Mouse (Mus musculus): Measurements from ENCODE around the gene Apc2. TPM values are rescaled to one million over a fixed set of nuclear protein-coding genes. Genes with fewer than 3 reads are reported as not detected.
"Not testable (repeated sequence)": the region's sequence is repeated elsewhere in the genome, so short reads cannot be mapped to it uniquely, and the experiment has no call there.

Apc2 gene
- polyA plus RNA-seq, 1 experiment from 2014 or later = 1.3 TPM

DNA sequence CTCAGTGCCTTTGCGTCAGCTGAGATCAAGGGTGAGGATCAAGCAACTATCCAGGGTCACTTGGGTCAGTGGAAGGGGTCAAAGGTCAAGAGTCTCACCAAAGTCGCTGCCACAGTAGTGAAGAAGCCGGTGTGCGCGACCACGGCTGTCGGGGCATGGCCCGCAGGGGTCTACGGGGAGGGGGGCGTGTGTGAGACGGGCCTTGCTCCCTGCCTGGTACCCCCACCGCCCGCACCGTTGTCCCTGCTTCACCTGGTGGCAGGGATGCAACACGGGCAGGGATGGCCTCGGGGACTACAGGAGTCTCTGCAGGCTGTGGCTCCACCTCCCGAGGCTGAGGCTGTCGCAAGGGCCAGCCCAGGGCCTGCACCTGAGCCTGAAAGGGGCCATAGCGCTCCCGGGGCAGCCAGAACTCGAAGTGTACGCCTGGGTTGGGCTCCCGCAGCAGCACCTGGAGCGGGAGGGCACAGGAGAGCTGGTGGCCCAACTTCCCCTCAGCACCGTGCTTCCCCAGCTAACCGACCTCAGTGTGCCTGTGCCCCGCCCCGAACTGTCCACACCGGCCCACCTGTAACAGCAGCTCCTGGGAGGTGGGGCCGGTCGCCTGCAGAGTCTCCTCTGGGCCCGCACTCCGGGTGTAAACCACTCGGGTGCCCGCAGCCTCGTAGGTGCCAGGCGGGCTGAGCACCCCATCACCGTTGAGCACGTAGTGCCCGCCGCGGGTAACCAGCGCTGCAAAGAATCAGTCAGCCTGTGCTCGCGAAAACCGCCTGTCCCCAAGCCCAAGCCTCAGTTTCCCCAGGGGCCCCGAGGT lies 45.9 kb downstream of the Apc2 start:
- no peak overlapping the region for H3K9ac ChIP-seq

DNA sequence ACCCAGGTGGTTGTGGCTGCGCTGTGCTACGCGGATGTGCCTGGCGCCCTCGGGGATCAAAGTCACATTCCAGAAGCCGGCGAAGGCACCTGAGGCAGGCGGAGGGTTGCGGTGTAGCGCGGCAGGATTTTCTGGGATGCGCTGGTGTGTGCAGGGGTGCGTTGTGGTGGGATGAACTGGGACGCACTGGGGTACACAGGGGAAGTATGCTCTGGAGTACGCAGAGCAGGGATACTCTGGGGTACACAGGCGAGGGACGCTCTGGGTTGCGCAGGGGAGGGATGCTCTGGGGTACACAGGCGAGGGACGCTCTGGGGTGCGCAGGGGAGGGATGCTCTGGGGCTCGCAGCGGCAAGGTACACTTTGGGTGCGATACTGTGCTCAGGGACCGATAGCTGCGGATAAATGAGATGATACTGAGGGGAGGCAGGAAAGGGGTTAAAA lies 46.5 kb downstream of the Apc2 start:
- Histone ChIP-seq H3K4me1 (peaks cover 47% of the 10 kb centered on the region), H3K27me3 (peaks cover 72% of the 10 kb centered on the region), H3K4me2 (peak overlapping the region; percentile 63), H3K4me3 (peak overlapping the region; percentile 34), H3K9me3 (no peaks in the 10 kb centered on the region), H3K27ac (no peak overlapping the region), H3K9ac (no peak overlapping the region), H3K36me3 (no peaks in the 10 kb centered on the region)
- 0 out of 2 replicates have a peak, but pooled peaks have one; percentile 7 for ATAC-seq (ENCODE audit: borderline replicate concordance, extremely low read depth, low FRiP score, low TSS enrichment)
- WGBS = 3% methylated on average over 26 of the region's 26 CpGs

More for the DNA sequence above, 45.9 kb downstream of the Apc2 start:
- peaks cover 66% of the 10 kb centered on the region for H3K27me3 ChIP-seq
- peak overlapping the region; percentile 63 for H3K4me2 ChIP-seq
- no peaks in the 10 kb centered on the region for H3K36me3 ChIP-seq
- H3K4me3 ChIP-seq = peak overlapping the region; percentile 34
- ATAC-seq (ENCODE audit: borderline replicate concordance, extremely low read depth, low FRiP score, low TSS enrichment) = no peak
- H3K4me1 ChIP-seq = peaks cover 45% of the 10 kb centered on the region
- no peaks in the 10 kb centered on the region for H3K9me3 ChIP-seq
- H3K27ac ChIP-seq = no peak overlapping the region
- WGBS = 3% methylated on average over 47 of the region's 47 CpGs

DNA sequence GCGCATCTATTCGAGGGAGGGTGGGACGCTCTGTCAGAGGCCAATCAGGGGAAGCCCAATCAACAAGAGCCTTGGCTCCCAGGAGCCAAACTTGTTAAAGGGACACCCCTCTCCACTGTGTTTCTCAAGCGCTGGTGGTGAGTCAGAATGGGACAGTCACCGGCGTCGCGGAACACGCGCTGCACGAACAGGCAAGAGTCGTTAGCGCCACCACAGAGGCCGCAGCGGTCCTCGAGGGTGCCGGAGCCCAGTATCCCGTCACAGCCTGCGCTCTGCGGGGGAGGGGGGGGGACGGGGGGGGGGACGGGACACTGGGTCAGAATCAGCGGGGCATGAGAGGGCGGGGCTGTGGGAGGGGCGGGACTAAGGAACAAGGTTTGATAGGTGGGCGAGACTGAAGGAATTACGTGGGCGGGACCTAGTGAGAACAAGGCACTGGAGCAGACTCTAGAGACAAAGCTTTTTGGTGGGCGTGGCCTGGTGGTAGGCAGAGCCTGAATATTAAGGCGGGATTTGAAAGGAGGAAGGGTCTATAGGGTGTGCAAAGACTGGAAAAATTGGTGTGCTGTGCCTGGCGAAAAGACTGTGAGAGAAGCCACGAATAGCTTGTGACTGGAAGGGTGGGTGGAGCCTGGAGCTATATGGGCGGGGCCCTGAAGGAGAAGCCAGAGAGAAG lies 47.1 kb downstream of the Apc2 start:
- ATAC-seq (ENCODE audit: borderline replicate concordance, extremely low read depth, low FRiP score, low TSS enrichment) = peak; percentile 79
- H3K36me3 ChIP-seq = no peaks in the 10 kb centered on the region
- H3K27ac ChIP-seq = 0 out of 2 replicates have a peak overlapping the region, but pooled peaks have one; percentile 9
- H3K4me2 ChIP-seq = peak overlapping the region; percentile 63
- H3K4me1 ChIP-seq = peaks cover 51% of the 10 kb centered on the region
- peak overlapping the region; percentile 34 for H3K4me3 ChIP-seq
- 0 out of 2 replicates have a peak overlapping the region, but pooled peaks have one; percentile 1 for H3K9ac ChIP-seq
- H3K27me3 ChIP-seq = peaks cover 77% of the 10 kb centered on the region
- H3K9me3 ChIP-seq = no peaks in the 10 kb centered on the region
- WGBS = 1% methylated on average over 33 of the region's 33 CpGs

DNA sequence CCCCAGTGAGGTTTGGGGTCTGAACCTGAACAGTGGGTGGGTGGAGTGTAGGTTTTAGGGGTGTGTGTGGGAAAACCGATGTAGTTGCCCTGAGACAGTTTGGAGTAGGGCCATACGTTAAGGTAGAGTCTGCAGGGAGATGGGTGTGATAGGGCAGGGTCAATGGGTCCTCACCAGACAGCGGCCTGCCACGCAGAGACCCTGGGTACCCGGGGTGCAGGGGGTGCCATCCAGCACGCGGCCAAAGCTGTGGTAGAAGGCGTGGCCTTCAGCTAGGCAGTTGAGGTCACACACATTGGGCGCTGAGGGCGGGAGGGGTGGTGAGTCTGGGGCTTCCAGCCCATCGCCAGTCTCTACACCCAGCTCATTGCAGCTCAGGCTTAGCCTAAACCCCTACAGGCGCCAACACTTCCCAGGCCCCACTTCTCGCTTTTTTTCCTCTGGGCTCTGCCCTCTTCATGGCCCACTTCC lies 47.7 kb downstream of the Apc2 start:
- Histone ChIP-seq H3K27ac (0 out of 2 replicates have a peak overlapping the region, but pooled peaks have one; percentile 9), H3K9me3 (no peaks in the 10 kb centered on the region), H3K4me2 (peak overlapping the region; percentile 63), H3K36me3 (no peaks in the 10 kb centered on the region), H3K4me1 (peaks cover 57% of the 10 kb centered on the region), H3K4me3 (peak overlapping the region; percentile 34), H3K9ac (0 out of 2 replicates have a peak overlapping the region, but pooled peaks have one; percentile 1), H3K27me3 (peaks cover 83% of the 10 kb centered on the region)
- peak; percentile 11 for ATAC-seq (ENCODE audit: borderline replicate concordance, extremely low read depth, low FRiP score, low TSS enrichment)
- 28% methylated on average over 13 of the region's 13 CpGs for WGBS

DNA sequence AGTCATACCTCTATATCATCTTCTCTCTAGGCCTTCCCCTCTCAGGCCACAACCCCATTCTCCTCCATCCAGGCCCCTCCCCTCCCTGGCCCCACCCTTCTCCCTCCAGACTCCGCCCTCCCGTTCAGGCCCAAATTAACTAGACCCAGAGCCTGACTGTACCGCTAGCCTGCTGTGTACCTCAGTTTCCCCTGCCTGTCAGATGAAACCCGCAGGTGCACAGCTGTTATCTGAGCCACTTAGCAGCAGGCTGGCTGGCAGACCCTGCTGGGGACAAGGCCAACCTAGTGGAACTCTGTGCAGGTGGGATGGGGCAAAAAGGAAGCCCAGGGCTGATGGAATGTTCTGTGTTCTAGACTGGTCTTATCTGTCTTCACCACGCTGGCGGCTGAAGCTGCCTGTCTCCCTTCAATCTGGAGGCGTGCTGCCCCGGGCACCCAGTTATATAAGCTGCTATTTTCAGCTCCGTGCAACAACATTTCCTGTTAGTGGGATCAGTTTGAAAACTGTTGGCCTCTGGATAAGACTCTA lies 48.4 kb downstream of the Apc2 start:
- Histone ChIP-seq H3K4me1 (peaks cover 64% of the 10 kb centered on the region), H3K9me3 (no peaks in the 10 kb centered on the region), H3K27ac (no peak overlapping the region), H3K9ac (no peak overlapping the region), H3K36me3 (no peaks in the 10 kb centered on the region), H3K4me2 (peak overlapping the region; percentile 63), H3K4me3 (no peak overlapping the region), H3K27me3 (peaks cover 90% of the 10 kb centered on the region)
- 37% methylated on average over 9 of the region's 9 CpGs for WGBS
- no peak for ATAC-seq (ENCODE audit: borderline replicate concordance, extremely low read depth, low FRiP score, low TSS enrichment)

DNA sequence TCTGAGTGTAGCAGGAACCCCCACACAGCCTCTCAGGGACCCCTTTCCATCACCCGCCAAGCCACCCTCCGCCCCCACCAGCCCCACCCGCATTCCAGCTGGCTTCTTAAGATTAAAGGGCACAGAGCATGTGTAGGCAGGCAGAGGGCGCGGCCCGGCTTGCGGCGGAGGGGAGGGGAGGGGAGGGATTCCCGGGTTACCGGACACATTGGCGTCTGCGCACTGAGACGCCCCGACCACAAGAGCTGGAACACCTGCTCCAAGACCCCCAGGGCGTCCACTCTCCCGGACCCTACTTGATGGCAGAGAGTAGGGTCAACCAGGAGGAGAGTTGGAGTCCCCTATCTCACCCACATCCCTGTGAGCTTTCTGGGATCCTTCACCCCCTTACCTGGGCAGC lies 49.3 kb downstream of the Apc2 start:
- peak overlapping the region; percentile 63 for H3K4me2 ChIP-seq
- H3K4me1 ChIP-seq = peaks cover 68% of the 10 kb centered on the region
- peak overlapping the region; percentile 5; the same call in 1 of the 2 replicates for H3K4me3 ChIP-seq
- WGBS = 5% methylated on average over 16 of the region's 16 CpGs
- no peak overlapping the region for H3K27ac ChIP-seq
- no peak for ATAC-seq (ENCODE audit: borderline replicate concordance, extremely low read depth, low FRiP score, low TSS enrichment)
- H3K9me3 ChIP-seq = no peaks in the 10 kb centered on the region
- peaks cover 99% of the 10 kb centered on the region for H3K27me3 ChIP-seq
- H3K9ac ChIP-seq = no peak overlapping the region
- H3K36me3 ChIP-seq = no peaks in the 10 kb centered on the region

DNA sequence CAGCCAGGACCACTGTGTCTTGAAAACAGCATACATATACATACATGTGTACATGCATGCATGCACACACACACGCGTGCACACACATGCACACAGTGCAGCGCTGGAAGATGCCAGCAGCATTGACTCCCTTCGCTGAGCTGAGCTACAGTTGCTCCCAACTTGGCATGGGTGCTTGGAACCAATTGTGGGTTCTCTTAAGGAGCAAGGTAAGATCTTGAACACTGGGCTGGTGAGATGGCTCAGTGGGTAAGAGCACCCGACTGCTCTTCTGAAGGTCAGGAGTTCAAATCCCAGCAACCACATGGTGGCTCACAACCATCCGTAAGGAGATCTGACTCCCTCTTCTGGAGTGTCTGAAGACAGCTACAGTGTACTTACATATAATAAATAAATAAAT lies 50.2 kb downstream of the Apc2 start:
- H3K4me3 ChIP-seq; H3K4me2 ChIP-seq; H3K9ac ChIP-seq; ATAC-seq (ENCODE audit: borderline replicate concordance, extremely low read depth, low FRiP score, low TSS enrichment); H3K27ac ChIP-seq; H3K9me3 ChIP-seq; H3K36me3 ChIP-seq: not testable (repeated sequence)
- Histone ChIP-seq H3K27me3 (peaks cover 97% of the 10 kb centered on the region), H3K4me1 (peaks cover 63% of the 10 kb centered on the region)
- WGBS = 78% methylated on average over 6 of the region's 6 CpGs

DNA sequence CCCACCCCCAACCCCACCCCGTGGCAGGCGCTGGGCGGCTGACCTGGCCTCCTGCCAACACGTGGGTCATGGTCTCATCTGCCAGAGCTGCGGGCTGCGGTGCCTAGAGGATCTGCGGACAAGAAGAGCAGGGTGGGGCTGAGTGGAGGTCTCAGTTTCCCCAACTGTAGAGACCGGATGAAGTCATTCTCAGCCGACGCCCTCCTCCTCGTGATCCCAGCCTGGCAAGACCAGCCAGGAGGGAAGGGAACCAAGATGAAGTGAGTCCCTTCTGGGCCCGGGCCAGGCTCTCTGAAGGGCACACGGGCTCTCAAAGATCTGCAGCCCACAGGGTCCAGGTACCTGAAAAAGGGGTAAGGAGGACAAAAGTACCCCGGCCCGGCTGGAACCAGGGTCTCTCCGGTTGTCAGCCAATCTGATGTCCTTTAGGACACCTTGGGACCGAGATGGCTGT lies 51.8 kb downstream of the Apc2 start:
- peaks cover 50% of the 10 kb centered on the region for H3K4me1 ChIP-seq
- H3K4me2 ChIP-seq = peak overlapping the region; percentile 59
- peak overlapping the region; percentile 13; the same call in 1 of the 2 replicates for H3K9ac ChIP-seq
- peak overlapping the region; percentile 30 for H3K4me3 ChIP-seq
- no peak overlapping the region for H3K27ac ChIP-seq
- ATAC-seq (ENCODE audit: borderline replicate concordance, extremely low read depth, low FRiP score, low TSS enrichment) = no peak
- no peaks in the 10 kb centered on the region for H3K9me3 ChIP-seq
- H3K27me3 ChIP-seq = peaks cover 97% of the 10 kb centered on the region
- H3K36me3 ChIP-seq = no peaks in the 10 kb centered on the region
- WGBS = 13% methylated on average over 17 of the region's 17 CpGs

DNA sequence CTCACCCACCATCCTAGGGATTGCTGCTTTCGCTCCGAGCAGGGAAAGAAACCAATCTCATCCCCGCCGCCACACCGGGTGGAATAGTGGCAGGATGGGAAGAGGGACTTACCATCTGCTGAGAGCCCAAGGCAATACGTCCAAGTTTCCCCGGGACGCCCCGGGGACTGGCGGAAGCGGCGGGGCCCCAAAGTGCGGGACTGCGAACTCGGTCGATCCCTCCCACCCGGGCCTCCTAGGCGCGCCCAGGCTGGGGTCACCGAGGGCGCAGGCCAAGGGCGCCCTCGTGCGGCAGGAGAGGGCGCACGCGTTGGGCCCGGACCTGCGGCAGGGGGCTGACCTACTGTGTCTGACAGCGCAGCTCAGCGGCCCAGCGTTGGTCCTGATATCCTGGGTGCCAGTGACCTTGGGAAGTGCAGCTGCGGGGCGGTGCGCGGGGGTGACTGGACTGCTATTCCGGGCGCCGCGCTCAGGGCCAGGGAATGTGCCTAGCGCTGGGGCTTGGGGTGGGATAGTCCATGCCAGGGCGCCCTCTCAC lies 52.5 kb downstream of the Apc2 start, which contains the start of gene Adamtsl5:
TSS of gene Adamtsl5 (minus strand) at position 169 of the 538 bp plus-strand sequence.
- Histone ChIP-seq H3K27ac (no peak within 1 kb of the TSS), H3K36me3 (no peaks in the 10 kb centered on the region), H3K4me1 (peaks cover 44% of the 10 kb centered on the region), H3K27me3 (peaks cover 97% of the 10 kb centered on the region), H3K9ac (peak within 1 kb of the TSS; percentile 13; the same call in 1 of the 2 replicates), H3K9me3 (no peaks in the 10 kb centered on the region), H3K4me2 (peak within 1 kb of the TSS; percentile 59), H3K4me3 (peak within 1 kb of the TSS; percentile 30)
- no peak for ATAC-seq (ENCODE audit: borderline replicate concordance, extremely low read depth, low FRiP score, low TSS enrichment)
- WGBS = 2% methylated on average over 42 of the region's 42 CpGs

DNA sequence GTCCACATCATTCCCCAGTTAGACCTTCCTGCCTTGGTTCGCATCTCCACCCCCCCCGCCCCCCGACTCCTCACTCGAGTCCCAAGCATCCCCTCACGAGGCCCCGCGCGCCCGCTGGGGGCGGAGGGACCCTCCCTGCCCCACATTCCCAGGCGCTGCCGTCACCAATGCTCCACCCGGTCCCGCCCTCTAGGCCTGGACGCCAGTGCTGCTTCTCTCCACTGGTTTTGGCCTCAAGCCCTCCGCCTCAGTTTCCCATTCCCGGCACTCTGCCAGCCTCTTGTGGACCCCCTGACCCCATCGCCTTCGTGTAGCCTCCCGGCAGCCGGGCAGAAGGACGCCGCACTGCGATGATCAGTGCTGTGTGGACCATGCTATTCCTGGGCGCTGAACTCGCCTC lies 53.2 kb downstream of the Apc2 start:
- H3K36me3 ChIP-seq = no peaks in the 10 kb centered on the region
- H3K27me3 ChIP-seq = peaks cover 97% of the 10 kb centered on the region
- H3K9ac ChIP-seq = 0 out of 2 replicates have a peak overlapping the region, but pooled peaks have one; percentile 13
- 15% methylated on average over 26 of the region's 26 CpGs for WGBS
- no peak overlapping the region for H3K27ac ChIP-seq
- peak overlapping the region; percentile 30 for H3K4me3 ChIP-seq
- no peak for ATAC-seq (ENCODE audit: borderline replicate concordance, extremely low read depth, low FRiP score, low TSS enrichment)
- peak overlapping the region; percentile 59 for H3K4me2 ChIP-seq
- peaks cover 38% of the 10 kb centered on the region for H3K4me1 ChIP-seq
- H3K9me3 ChIP-seq = no peaks in the 10 kb centered on the region

DNA sequence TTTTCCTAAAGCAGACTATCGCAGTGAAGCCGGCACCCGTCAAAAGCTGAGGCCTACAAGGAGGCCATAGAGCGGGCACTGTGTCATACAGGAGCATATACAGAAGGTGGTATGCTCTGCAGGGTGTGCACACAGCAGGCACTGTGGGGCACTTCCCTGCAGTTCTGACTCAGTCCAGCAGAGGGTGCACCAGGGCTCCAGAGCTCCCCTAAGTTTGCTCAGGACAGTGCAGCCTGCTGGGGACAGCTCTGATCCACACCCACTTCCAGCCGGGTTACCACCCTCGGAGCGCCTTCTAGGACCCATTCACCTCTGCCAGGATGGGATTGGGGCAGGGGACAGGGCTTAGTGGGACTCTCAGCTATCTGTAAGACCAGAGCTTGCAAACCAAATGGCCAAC lies 54.5 kb downstream of the Apc2 start:
- H3K4me1 ChIP-seq = peaks cover 25% of the 10 kb centered on the region
- peak; percentile 76 for ATAC-seq (ENCODE audit: borderline replicate concordance, extremely low read depth, low FRiP score, low TSS enrichment)
- H3K27ac ChIP-seq = no peak overlapping the region
- no peaks in the 10 kb centered on the region for H3K9me3 ChIP-seq
- H3K27me3 ChIP-seq = peaks cover 96% of the 10 kb centered on the region
- no peak overlapping the region for H3K4me2 ChIP-seq
- H3K4me3 ChIP-seq = no peak overlapping the region
- WGBS = 1% methylated on average over 7 of the region's 7 CpGs
- no peak overlapping the region for H3K9ac ChIP-seq
- no peaks in the 10 kb centered on the region for H3K36me3 ChIP-seq

Data from lung, embryonic 15.5 days (tissue).